Mouse (Mus musculus) ES-E14 (cell line): ENCODE data around the gene Lrmp.

Experiments
- CHD2 ChIP-seq: IDR thresholded peaks from 2 replicates; pipeline ENCODE4 v1.6.1; 2014; ENCODE audit warnings: mild to moderate bottlenecking, low read depth, low read length, inconsistent platforms
- HCFC1 ChIP-seq: IDR thresholded peaks from 2 replicates; pipeline ENCODE4 v1.6.1; 2012; ENCODE audit warnings: low read length, inconsistent platforms, borderline replicate concordance; ENCODE audit not compliant: insufficient read depth
- MAFK ChIP-seq: IDR thresholded peaks from 2 replicates; pipeline ENCODE4 v1.6.1; 2014; ENCODE audit warnings: mild to moderate bottlenecking, low read depth, low read length, inconsistent platforms; ENCODE audit not compliant: insufficient read depth
- ZNF384 ChIP-seq: IDR thresholded peaks from 2 replicates; pipeline ENCODE4 v1.6.1; 2012; ENCODE audit warnings: low read depth, low read length, inconsistent platforms

- TF ChIP-seq ZNF384 (no peak), CHD2 (no peak), MAFK (no peak), HCFC1 (no peak)
These were observed 100.4 kb downstream of the Lrmp start for GRCm38 (mm10) chr6:145215826-145216225.
